Mouse (Mus musculus) urinary bladder, adult 18-20 months (tissue): ENCODE results near the gene Psmb8.
"Not testable (repeated sequence)": the region's sequence is repeated elsewhere in the genome, so short reads cannot be mapped to it uniquely, and the experiment has no call there.

Source experiments
- DNase-seq, 2 experiments: peaks; one replicate each; pipeline ENCODE4 v3.0.0; 2022; ENCODE audit warnings: low spot score in 2 of 2, mixed read lengths in 2 of 2

Psmb8 gene

GRCm38 (mm10) chr17:34211746-34212365, 14.3 kb downstream of the Psmb8 start:
- no peak for DNase-seq

- no peak for DNase-seq
Measured at GRCm38 (mm10) chr17:34213936-34214335, 16.4 kb downstream of the Psmb8 start.

- DNase-seq = no peak
Measured at GRCm38 (mm10) chr17:34215176-34215575, 17.7 kb downstream of the Psmb8 start.

- DNase-seq = no peak
Measured at GRCm38 (mm10) chr17:34217216-34217928, 19.9 kb downstream of the Psmb8 start.

- no peak for DNase-seq
Measured at GRCm38 (mm10) chr17:34217986-34218385, 20.5 kb downstream of the Psmb8 start.

- no peak for DNase-seq
Measured at GRCm38 (mm10) chr17:34218675-34219074, 21.2 kb downstream of the Psmb8 start.

- not testable (repeated sequence) for DNase-seq
Measured at GRCm38 (mm10) chr17:34219096-34219495, 21.6 kb downstream of the Psmb8 start.

- not testable (repeated sequence) for DNase-seq
Measured at GRCm38 (mm10) chr17:34219801-34220200, 22.3 kb downstream of the Psmb8 start.

- not testable (repeated sequence) for DNase-seq
Measured at GRCm38 (mm10) chr17:34220401-34220800, 22.9 kb downstream of the Psmb8 start.

GRCm38 (mm10) chr17:34224816-34225215, 27.3 kb downstream of the Psmb8 start:
- DNase-seq = no peak

- DNase-seq = no peak
Measured at GRCm38 (mm10) chr17:34225426-34225825, 27.9 kb downstream of the Psmb8 start.

GRCm38 (mm10) chr17:34225911-34226310, 28.4 kb downstream of the Psmb8 start:
- DNase-seq = not testable (repeated sequence)

- not testable (repeated sequence) for DNase-seq
Measured at GRCm38 (mm10) chr17:34230971-34231370, 33.5 kb downstream of the Psmb8 start.

GRCm38 (mm10) chr17:34232021-34232420, 34.5 kb downstream of the Psmb8 start:
- DNase-seq = not testable (repeated sequence)

- peak; percentile 50 to 65 for DNase-seq
Measured at GRCm38 (mm10) chr17:34234926-34235325, 37.4 kb downstream of the Psmb8 start.

GRCm38 (mm10) chr17:34236691-34237090, 39.2 kb downstream of the Psmb8 start:
- no peak for DNase-seq

- no peak for DNase-seq
Measured at GRCm38 (mm10) chr17:34237741-34238140, 40.2 kb downstream of the Psmb8 start.

GRCm38 (mm10) chr17:34238706-34239105, 41.2 kb downstream of the Psmb8 start, which contains the start of gene H2-Ob:
TSS of gene H2-Ob (plus strand) at chr17:34238903.
- DNase-seq = no peak

- no peak for DNase-seq
Measured at GRCm38 (mm10) chr17:34239601-34240041, 42.1 kb downstream of the Psmb8 start.

- DNase-seq = no peak
Measured at GRCm38 (mm10) chr17:34240366-34240765, 42.8 kb downstream of the Psmb8 start.

- no peak for DNase-seq
Measured at GRCm38 (mm10) chr17:34240916-34241315, 43.4 kb downstream of the Psmb8 start.

- DNase-seq = no peak
Measured at GRCm38 (mm10) chr17:34244656-34245055, 47.1 kb downstream of the Psmb8 start.

- no peak for DNase-seq
Measured at GRCm38 (mm10) chr17:34247047-34247446, 49.5 kb downstream of the Psmb8 start.
